Mouse (Mus musculus): ENCODE results near the gene Sec22c. TPM values are rescaled to one million over a fixed set of nuclear protein-coding genes. Genes with fewer than 3 reads are reported as not detected.

Gene Sec22c
- polyA plus RNA-seq, 1 experiment from 2014 or later, result 3.7 TPM

GRCm38 (mm10) chr9:121642401-121643181 lies 62.7 kb downstream of the Sec22c start, which contains the start of gene Vipr1:
Gene Vipr1, plus strand, starts transcription at chr9:121642716.
- ATAC-seq (ENCODE audit: low read depth) (peak; percentile 74), DNase-seq (peak; percentile 22)
- Histone ChIP-seq H3K27ac (no peak within 1 kb of the TSS), H3K27me3 (peaks cover 68% of the 10 kb centered on the region), H3K4me3 (replicated peaks) (peak within 1 kb of the TSS; percentile 49), H3K9ac (no peak within 1 kb of the TSS), H3K36me3 (no peaks in the 10 kb centered on the region), H3K4me2 (peak within 1 kb of the TSS; percentile 65), H3K9me3 (replicated peaks) (no peaks in the 10 kb centered on the region), H3K4me1 (replicated peaks) (peaks cover 21% of the 10 kb centered on the region)
- under 1% methylated on average over 79 of the region's 79 CpGs for WGBS (ENCODE audit: insufficient replicate concordance)

- DNase-seq, result peak; percentile 18
- no peak within 1 kb of the TSS for H3K27ac ChIP-seq
- WGBS (ENCODE audit: insufficient replicate concordance), result under 1% methylated on average over 26 of the region's 26 CpGs
- peak within 1 kb of the TSS; percentile 49 for H3K4me3 ChIP-seq (replicated peaks)
- ATAC-seq (ENCODE audit: low read depth), result peak; percentile 39; the same call in 1 of the 2 replicates
- no peak within 1 kb of the TSS for H3K9ac ChIP-seq
- H3K9me3 ChIP-seq (replicated peaks), result no peaks in the 10 kb centered on the region
- peaks cover 21% of the 10 kb centered on the region for H3K4me1 ChIP-seq (replicated peaks)
- peaks cover 68% of the 10 kb centered on the region for H3K27me3 ChIP-seq
- no peaks in the 10 kb centered on the region for H3K36me3 ChIP-seq
- H3K4me2 ChIP-seq, result peak within 1 kb of the TSS; percentile 65
Measured at GRCm38 (mm10) chr9:121642001-121642400, 63.3 kb downstream of the Sec22c start, which contains the start of gene Lyzl4. Gene Lyzl4, minus strand, starts transcription at chr9:121642096.

GRCm38 (mm10) chr9:121641235-121641915 lies 63.9 kb downstream of the Sec22c start:
- peaks cover 21% of the 10 kb centered on the region for H3K4me1 ChIP-seq (replicated peaks)
- DNase-seq (no peak), ATAC-seq (ENCODE audit: low read depth) (no peak)
- H3K4me3 ChIP-seq (replicated peaks), result peak overlapping the region; percentile 15; the same call in 1 of the 2 replicates
- no peaks in the 10 kb centered on the region for H3K9me3 ChIP-seq (replicated peaks)
- H3K27me3 ChIP-seq, result peaks cover 68% of the 10 kb centered on the region
- H3K9ac ChIP-seq, result no peak overlapping the region
- 12% methylated on average over 27 of the region's 27 CpGs for WGBS (ENCODE audit: insufficient replicate concordance)
- H3K4me2 ChIP-seq, result peak overlapping the region; percentile 65
- H3K36me3 ChIP-seq, result no peaks in the 10 kb centered on the region
- H3K27ac ChIP-seq, result no peak overlapping the region

GRCm38 (mm10) chr9:121639790-121640189 lies 65.5 kb downstream of the Sec22c start:
- no peak for ATAC-seq (ENCODE audit: low read depth)
- Histone ChIP-seq H3K4me1 (replicated peaks) (peaks cover 21% of the 10 kb centered on the region), H3K27ac (no peak overlapping the region), H3K9me3 (replicated peaks) (no peaks in the 10 kb centered on the region), H3K4me2 (no peak overlapping the region), H3K36me3 (no peaks in the 10 kb centered on the region), H3K9ac (no peak overlapping the region), H3K27me3 (peaks cover 63% of the 10 kb centered on the region), H3K4me3 (replicated peaks) (no peak overlapping the region)
- WGBS (ENCODE audit: insufficient replicate concordance), result 56% methylated on average over 16 of the region's 16 CpGs
- no peak for DNase-seq

GRCm38 (mm10) chr9:121635835-121636576 lies 69.3 kb downstream of the Sec22c start:
- ATAC-seq (ENCODE audit: low read depth), result no peak
- Histone ChIP-seq H3K4me1 (replicated peaks) (no peaks in the 10 kb centered on the region), H3K4me3 (replicated peaks) (no peak overlapping the region), H3K4me2 (no peak overlapping the region), H3K27ac (no peak overlapping the region), H3K9ac (no peak overlapping the region), H3K27me3 (peaks cover 28% of the 10 kb centered on the region), H3K9me3 (replicated peaks) (no peaks in the 10 kb centered on the region), H3K36me3 (no peaks in the 10 kb centered on the region)
- DNase-seq, result no peak
- 11% methylated on average over 7 of the region's 7 CpGs for WGBS (ENCODE audit: insufficient replicate concordance)

GRCm38 (mm10) chr9:121633306-121633705 lies 72.0 kb downstream of the Sec22c start:
- Histone ChIP-seq H3K9ac (no peak overlapping the region), H3K9me3 (replicated peaks) (no peaks in the 10 kb centered on the region), H3K36me3 (no peaks in the 10 kb centered on the region), H3K4me3 (replicated peaks) (no peak overlapping the region), H3K27ac (no peak overlapping the region), H3K4me1 (replicated peaks) (no peaks in the 10 kb centered on the region), H3K27me3 (peaks cover 8% of the 10 kb centered on the region; the same call in 1 of the 2 replicates), H3K4me2 (no peak overlapping the region)
- no peak for DNase-seq
- 60% methylated on average over 6 of the region's 6 CpGs for WGBS (ENCODE audit: insufficient replicate concordance)
- ATAC-seq (ENCODE audit: low read depth), result no peak

GRCm38 (mm10) chr9:121632891-121633290 lies 72.4 kb downstream of the Sec22c start:
- Histone ChIP-seq H3K4me3 (replicated peaks) (no peak overlapping the region), H3K27me3 (peaks cover 8% of the 10 kb centered on the region; the same call in 1 of the 2 replicates), H3K9me3 (replicated peaks) (no peaks in the 10 kb centered on the region), H3K9ac (no peak overlapping the region), H3K36me3 (no peaks in the 10 kb centered on the region), H3K4me2 (no peak overlapping the region), H3K4me1 (replicated peaks) (no peaks in the 10 kb centered on the region), H3K27ac (no peak overlapping the region)
- 82% methylated on average over 10 of the region's 10 CpGs for WGBS (ENCODE audit: insufficient replicate concordance)
- DNase-seq, result no peak
- ATAC-seq (ENCODE audit: low read depth), result no peak

- Histone ChIP-seq H3K36me3 (no peaks in the 10 kb centered on the region), H3K9ac (no peak overlapping the region), H3K4me3 (replicated peaks) (no peak overlapping the region), H3K27ac (no peak overlapping the region), H3K27me3 (peaks cover 8% of the 10 kb centered on the region; the same call in 1 of the 2 replicates), H3K9me3 (replicated peaks) (no peaks in the 10 kb centered on the region), H3K4me1 (replicated peaks) (no peaks in the 10 kb centered on the region), H3K4me2 (no peak overlapping the region)
- 17% methylated on average over 4 of the region's 4 CpGs for WGBS (ENCODE audit: insufficient replicate concordance)
- DNase-seq, result no peak
- no peak for ATAC-seq (ENCODE audit: low read depth)
Measured at GRCm38 (mm10) chr9:121631946-121632345, 73.3 kb downstream of the Sec22c start.

GRCm38 (mm10) chr9:121630627-121631026 lies 74.7 kb downstream of the Sec22c start:
- Histone ChIP-seq H3K27ac (no peak overlapping the region), H3K36me3 (no peaks in the 10 kb centered on the region), H3K9me3 (replicated peaks) (no peaks in the 10 kb centered on the region), H3K9ac (no peak overlapping the region), H3K4me2 (no peak overlapping the region), H3K27me3 (peaks cover 3% of the 10 kb centered on the region; the same call in 1 of the 2 replicates), H3K4me3 (replicated peaks) (no peak overlapping the region), H3K4me1 (replicated peaks) (no peaks in the 10 kb centered on the region)
- no peak for ATAC-seq (ENCODE audit: low read depth)
- 50% methylated on average over 1 of the region's 1 CpGs for WGBS (ENCODE audit: insufficient replicate concordance)
- no peak for DNase-seq
